Mouse (Mus musculus): ENCODE measurements around the gene Plcb3. TPM values are rescaled to one million over a fixed set of nuclear protein-coding genes. Genes with fewer than 3 reads are reported as not detected.

The Plcb3 gene
- polyA plus RNA-seq, 1 experiment, result 35.5 TPM

DNA sequence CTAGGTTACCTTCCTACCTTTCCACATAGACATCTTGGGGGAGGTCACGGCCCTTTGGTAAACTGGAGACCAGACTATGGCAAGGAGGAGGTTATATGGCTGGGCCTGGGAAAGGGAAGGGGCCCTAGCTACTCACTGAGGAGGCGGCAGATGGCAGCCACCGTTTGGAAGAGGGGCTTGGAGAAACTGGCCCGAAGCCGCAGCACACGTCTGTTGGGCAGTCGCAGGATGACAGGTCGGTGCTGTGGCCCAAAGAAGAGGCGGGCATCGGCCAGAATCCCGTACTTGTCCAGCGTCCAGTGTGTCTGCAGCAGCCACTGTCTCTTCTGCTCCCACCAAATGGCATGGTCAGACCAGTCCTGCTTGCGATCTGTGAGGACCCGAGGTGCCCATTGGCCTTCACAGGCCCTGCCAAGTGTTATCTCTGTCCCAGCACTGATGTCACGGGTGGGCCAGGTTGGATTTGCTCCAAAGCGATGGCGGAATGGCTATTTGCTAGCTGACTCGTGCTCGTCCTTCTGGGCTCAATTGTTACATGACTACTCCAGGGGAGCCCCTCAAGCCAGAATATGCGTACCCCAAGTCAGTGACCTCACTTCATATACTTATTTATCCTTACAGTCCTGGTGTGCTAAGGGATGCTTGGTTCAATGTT, 38.3 kb upstream of the Plcb3 start:
- no peaks in the 10 kb centered on the region for H3K27me3 ChIP-seq (ENCODE audit: control insufficient read depth, insufficient read depth, low read length)
- no peak overlapping the region for H3K4me3 ChIP-seq (ENCODE audit: control insufficient read depth, insufficient read depth, low read length)
- peaks cover 12% of the 10 kb centered on the region for H3K4me1 ChIP-seq (replicated peaks; ENCODE audit: control insufficient read depth, insufficient read depth, low read length)
- no peak overlapping the region for H3K27ac ChIP-seq (ENCODE audit: control insufficient read depth, insufficient read depth, low read length)
- no peak for DNase-seq
- 98% methylated on average over 20 of the region's 20 CpGs for WGBS
- no peak for TF ChIP-seq CTCF (IDR thresholded peaks at IDR 0.05; ENCODE audit: borderline replicate concordance, control insufficient read depth, extremely low read depth, insufficient read depth, low read length, poor library complexity)
- peaks cover 25% of the 10 kb centered on the region for H3K36me3 ChIP-seq (ENCODE audit: control insufficient read depth, insufficient read depth, low read length)

DNA sequence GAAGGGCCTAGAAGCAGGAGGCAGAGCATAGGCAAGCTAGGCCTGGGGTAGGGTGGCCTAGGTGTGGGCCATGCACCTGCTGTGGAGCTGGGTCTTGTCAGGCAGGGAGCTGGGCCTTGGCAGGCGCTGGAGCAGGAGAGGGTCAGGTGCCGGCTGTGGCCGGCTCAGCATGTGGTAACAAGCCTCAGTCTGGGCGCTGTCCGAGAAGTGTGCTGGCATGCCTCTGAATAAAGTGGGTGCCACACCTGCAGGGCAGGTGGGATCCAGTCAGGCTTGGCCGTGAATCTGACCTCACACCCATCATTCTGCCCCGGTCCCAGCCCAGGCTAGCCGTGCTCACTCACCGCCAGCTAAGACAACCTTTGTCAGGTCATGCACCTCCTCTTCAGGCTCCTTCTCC, 37.7 kb upstream of the Plcb3 start:
- TF ChIP-seq POLR2A (IDR thresholded peaks at IDR 0.05; ENCODE audit: control insufficient read depth, extremely low read depth, insufficient read depth, low read length, poor library complexity), result no peak
- no peak for TF ChIP-seq CTCF (IDR thresholded peaks at IDR 0.05; ENCODE audit: borderline replicate concordance, control insufficient read depth, extremely low read depth, insufficient read depth, low read length, poor library complexity)
- 99% methylated on average over 9 of the region's 9 CpGs for WGBS
- peaks cover 10% of the 10 kb centered on the region for H3K4me1 ChIP-seq (replicated peaks; ENCODE audit: control insufficient read depth, insufficient read depth, low read length)
- no peak overlapping the region for H3K4me3 ChIP-seq (ENCODE audit: control insufficient read depth, insufficient read depth, low read length)
- H3K27ac ChIP-seq (ENCODE audit: control insufficient read depth, insufficient read depth, low read length), result no peak overlapping the region
- H3K36me3 ChIP-seq (ENCODE audit: control insufficient read depth, insufficient read depth, low read length), result peaks cover 25% of the 10 kb centered on the region
- no peak for DNase-seq
- no peaks in the 10 kb centered on the region for H3K27me3 ChIP-seq (ENCODE audit: control insufficient read depth, insufficient read depth, low read length)

DNA sequence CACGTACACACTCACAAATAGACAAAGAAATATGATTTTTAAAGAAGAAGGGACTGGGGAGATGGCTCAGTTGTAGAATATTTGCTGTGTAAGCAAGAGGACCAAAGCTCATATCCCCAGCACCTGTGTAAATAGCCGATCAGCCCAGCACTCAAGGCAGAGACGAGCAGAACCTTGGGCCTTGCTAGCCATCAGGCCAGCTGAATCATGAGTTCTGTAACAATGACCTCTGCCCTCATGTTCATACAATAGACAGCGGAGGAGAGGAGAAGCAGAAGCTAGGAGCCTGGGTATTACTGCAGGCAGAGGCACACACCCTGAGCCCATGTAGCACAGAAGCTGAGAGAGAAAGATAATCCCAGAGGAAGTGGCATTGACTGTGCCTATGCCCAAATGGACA, 36.2 kb upstream of the Plcb3 start:
- WGBS, result 95% methylated on average over 4 of the region's 4 CpGs
- Histone ChIP-seq H3K27me3 (ENCODE audit: control insufficient read depth, insufficient read depth, low read length) (no peaks in the 10 kb centered on the region), H3K4me3 (ENCODE audit: control insufficient read depth, insufficient read depth, low read length) (no peak overlapping the region), H3K4me1 (replicated peaks; ENCODE audit: control insufficient read depth, insufficient read depth, low read length) (peaks cover 5% of the 10 kb centered on the region), H3K36me3 (ENCODE audit: control insufficient read depth, insufficient read depth, low read length) (peaks cover 30% of the 10 kb centered on the region), H3K27ac (ENCODE audit: control insufficient read depth, insufficient read depth, low read length) (no peak overlapping the region)
- TF ChIP-seq CTCF (IDR thresholded peaks at IDR 0.05; ENCODE audit: borderline replicate concordance, control insufficient read depth, extremely low read depth, insufficient read depth, low read length, poor library complexity), result no peak
- no peak for TF ChIP-seq POLR2A (IDR thresholded peaks at IDR 0.05; ENCODE audit: control insufficient read depth, extremely low read depth, insufficient read depth, low read length, poor library complexity)
- no peak for DNase-seq

DNA sequence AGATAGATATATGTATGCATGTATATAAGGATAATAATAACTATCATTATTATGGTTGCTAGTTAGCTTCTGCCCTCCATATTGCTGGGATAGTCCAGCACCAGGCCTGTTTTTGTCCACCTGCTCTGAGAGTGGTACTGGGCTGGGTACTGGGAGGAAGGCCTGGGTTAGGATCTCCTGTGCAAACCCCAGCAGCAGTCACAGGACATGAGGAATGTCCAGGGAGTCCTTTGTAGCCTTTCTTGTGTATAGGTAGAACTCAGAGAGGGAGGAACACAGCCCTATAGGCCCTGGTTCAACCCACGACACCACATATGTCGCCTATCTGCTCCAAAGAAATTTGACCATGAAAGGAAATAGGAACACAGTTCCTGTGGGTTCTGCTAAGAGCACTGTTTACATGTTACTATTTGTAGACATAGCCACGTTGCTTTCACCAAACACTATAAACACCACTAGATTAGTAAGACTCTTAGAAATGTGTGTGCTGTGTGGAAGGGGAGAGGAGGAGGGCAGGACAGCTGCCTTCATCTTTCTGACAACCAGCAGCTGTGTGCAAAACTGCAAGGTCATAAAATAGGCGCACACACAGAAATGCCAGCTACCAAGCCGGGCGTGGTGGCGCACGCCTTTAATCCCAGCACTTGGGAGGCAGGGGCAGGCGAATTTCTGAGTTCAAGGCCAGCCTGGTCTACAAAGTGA, 30.8 kb upstream of the Plcb3 start:
- Histone ChIP-seq H3K27ac (ENCODE audit: control insufficient read depth, insufficient read depth, low read length) (no peak overlapping the region), H3K27me3 (ENCODE audit: control insufficient read depth, insufficient read depth, low read length) (no peaks in the 10 kb centered on the region), H3K4me1 (replicated peaks; ENCODE audit: control insufficient read depth, insufficient read depth, low read length) (no peaks in the 10 kb centered on the region), H3K36me3 (ENCODE audit: control insufficient read depth, insufficient read depth, low read length) (peaks cover 28% of the 10 kb centered on the region), H3K4me3 (ENCODE audit: control insufficient read depth, insufficient read depth, low read length) (no peak overlapping the region)
- no peak for DNase-seq
- TF ChIP-seq CTCF (IDR thresholded peaks at IDR 0.05; ENCODE audit: borderline replicate concordance, control insufficient read depth, extremely low read depth, insufficient read depth, low read length, poor library complexity) (no peak), POLR2A (IDR thresholded peaks at IDR 0.05; ENCODE audit: control insufficient read depth, extremely low read depth, insufficient read depth, low read length, poor library complexity) (no peak)
- 94% methylated on average over 9 of the region's 9 CpGs for WGBS

DNA sequence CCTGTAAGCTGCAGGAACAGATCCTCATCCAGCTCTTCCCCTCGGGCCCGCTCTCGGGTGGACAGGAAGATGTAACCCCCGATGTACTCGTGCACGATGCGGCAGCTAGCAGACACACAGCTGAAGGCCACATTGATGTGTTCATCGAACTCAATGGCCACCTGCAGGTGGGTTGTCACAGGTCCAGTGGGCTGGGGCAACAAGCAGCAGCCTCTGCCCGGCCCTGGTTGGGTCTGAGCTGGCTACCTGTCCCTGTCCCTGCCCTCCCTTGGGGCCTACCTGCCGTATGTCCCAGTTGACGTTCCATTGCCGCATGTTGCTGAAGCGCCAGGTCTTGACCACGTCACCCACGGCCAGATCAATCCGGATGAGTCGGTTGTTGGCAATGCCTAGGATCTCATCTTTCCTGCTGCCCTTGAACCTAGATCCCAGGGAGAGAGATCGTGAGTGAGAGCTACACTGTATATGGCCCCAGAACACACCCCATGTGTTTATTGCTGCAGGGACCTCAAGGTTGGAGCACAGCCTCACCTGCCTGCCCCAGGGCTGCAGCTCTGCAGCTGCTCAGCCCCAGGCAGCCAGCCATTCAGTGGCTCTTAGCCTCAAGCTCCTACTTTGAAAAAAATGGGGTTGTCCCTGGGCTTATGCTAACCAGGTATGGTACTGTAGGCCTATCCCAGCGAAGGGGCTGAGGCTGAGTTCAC, 23.2 kb upstream of the Plcb3 start:
- no peaks in the 10 kb centered on the region for H3K27me3 ChIP-seq (ENCODE audit: control insufficient read depth, insufficient read depth, low read length)
- H3K36me3 ChIP-seq (ENCODE audit: control insufficient read depth, insufficient read depth, low read length), result peaks cover 53% of the 10 kb centered on the region
- H3K4me3 ChIP-seq (ENCODE audit: control insufficient read depth, insufficient read depth, low read length), result no peak overlapping the region
- 94% methylated on average over 19 of the region's 19 CpGs for WGBS
- no peak for TF ChIP-seq POLR2A (IDR thresholded peaks at IDR 0.05; ENCODE audit: control insufficient read depth, extremely low read depth, insufficient read depth, low read length, poor library complexity)
- no peak for TF ChIP-seq CTCF (IDR thresholded peaks at IDR 0.05; ENCODE audit: borderline replicate concordance, control insufficient read depth, extremely low read depth, insufficient read depth, low read length, poor library complexity)
- no peak overlapping the region for H3K27ac ChIP-seq (ENCODE audit: control insufficient read depth, insufficient read depth, low read length)
- H3K4me1 ChIP-seq (replicated peaks; ENCODE audit: control insufficient read depth, insufficient read depth, low read length), result peaks cover 33% of the 10 kb centered on the region
- DNase-seq, result no peak

DNA sequence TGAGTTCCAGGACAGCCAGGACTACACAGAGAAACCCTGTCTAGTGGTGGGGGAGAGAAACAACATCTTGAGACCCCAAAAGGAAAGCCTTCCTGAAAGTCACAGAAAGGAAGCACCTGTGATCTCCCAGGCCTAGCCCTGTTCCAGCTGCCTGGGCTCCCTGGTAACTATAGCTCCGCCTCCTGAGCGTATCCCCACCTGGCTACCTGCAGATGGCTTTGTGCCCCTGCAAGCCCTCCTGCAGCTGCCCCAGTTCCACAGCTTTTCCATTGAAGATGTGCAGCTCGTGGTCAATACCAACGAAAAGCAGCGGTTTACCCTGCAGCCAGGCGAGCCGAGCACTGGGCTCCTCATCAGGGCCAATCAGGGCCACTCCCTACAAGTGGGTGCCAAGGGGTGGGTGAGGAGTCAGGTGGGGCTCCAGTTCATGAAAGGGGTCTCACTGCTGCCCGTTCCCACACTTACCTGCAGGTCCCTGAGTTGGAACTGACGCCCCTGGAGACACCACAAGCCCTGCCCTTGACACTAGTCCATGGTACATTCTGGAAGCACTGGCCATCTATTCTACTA, 21.5 kb upstream of the Plcb3 start:
- Histone ChIP-seq H3K36me3 (ENCODE audit: control insufficient read depth, insufficient read depth, low read length) (peaks cover 43% of the 10 kb centered on the region), H3K4me3 (ENCODE audit: control insufficient read depth, insufficient read depth, low read length) (no peak overlapping the region), H3K27ac (ENCODE audit: control insufficient read depth, insufficient read depth, low read length) (peak overlapping the region; percentile 47; the same call in 1 of the 2 replicates), H3K4me1 (replicated peaks; ENCODE audit: control insufficient read depth, insufficient read depth, low read length) (peaks cover 42% of the 10 kb centered on the region), H3K27me3 (ENCODE audit: control insufficient read depth, insufficient read depth, low read length) (no peaks in the 10 kb centered on the region)
- WGBS, result 53% methylated on average over 9 of the region's 9 CpGs
- TF ChIP-seq CTCF (IDR thresholded peaks at IDR 0.05; ENCODE audit: borderline replicate concordance, control insufficient read depth, extremely low read depth, insufficient read depth, low read length, poor library complexity) (no peak), POLR2A (IDR thresholded peaks at IDR 0.05; ENCODE audit: control insufficient read depth, extremely low read depth, insufficient read depth, low read length, poor library complexity) (no peak)
- no peak for DNase-seq

Measured in thymus, adult 2 months (tissue).